In genomic region chr13:17065552-17065951, GRCm38 (mm10) we compare ENCODE assay signal across 18 mouse cellular contexts.
DNase-seq lines count a peak whose midpoint lies in the region; ATAC-seq and TF ChIP-seq lines count a peak whose summit lies in the region.
"Had no signal": no experiment of that assay in that cellular context is flagged by ENCODE, and none has a peak within 500 bp of the region (broad histone marks: within the 10 kb centered on the region; RNA-seq: fewer than 3 reads in every experiment).

No protein-coding gene starts in this region.

- no peak overlapping the region for H3K9ac ChIP-seq in ES-E14 (ENCODE audit: insufficient read depth, low read depth, low read length, poor library complexity, severe bottlenecking)
- H3K9ac ChIP-seq: embryonic facial prominence, embryonic 12.5 days; forebrain, embryonic 13.5 days; forebrain, embryonic 15.5 days; forebrain, postnatal 0 days had no signal

- peak; percentile 62 for DNase-seq in ES-CJ7 (ENCODE audit: low read depth, low spot score)
- DNase-seq in ES-E14 (ENCODE audit: low read depth, low spot score): peak; percentile 26
- peak; percentile 61 for DNase-seq in ZHBTc4 (ENCODE audit: low read depth, low spot score)
- no peak for DNase-seq in left cerebral cortex, adult 11 months (ENCODE audit: low spot score)
- DNase-seq: adrenal gland, adult 2 months; adrenal gland, postnatal 10 days; adrenal gland, postnatal 25 days; cerebellum, adult 11-12 months; cerebellum, adult 2 months; cerebellum, adult 9-10 months; cerebellum, postnatal 10 days; cerebellum, postnatal 25 days; forebrain, postnatal 0 days had no signal

- no peak overlapping the region for H3K27ac ChIP-seq in ES-E14 (ENCODE audit: insufficient read depth, low read depth, low read length, poor library complexity, severe bottlenecking)
- H3K27ac ChIP-seq: embryonic facial prominence, embryonic 10.5 days; embryonic facial prominence, embryonic 12.5 days; forebrain, embryonic 13.5 days; forebrain, embryonic 15.5 days had no signal

- H3K9me3 ChIP-seq in ES-E14 (ENCODE audit: control insufficient read depth, insufficient read depth, low read depth, low read length): no peaks in the 10 kb centered on the region
- H3K9me3 ChIP-seq: embryonic facial prominence, embryonic 10.5 days; embryonic facial prominence, embryonic 12.5 days; forebrain, embryonic 13.5 days; forebrain, embryonic 15.5 days had no signal

- no peak for ATAC-seq in monocyte, adult 5-6 weeks (replicated peaks; ENCODE audit: insufficient number of reproducible peaks, low FRiP score, low TSS enrichment, poor library complexity, severe bottlenecking)
- ATAC-seq: forebrain, embryonic 13.5 days; forebrain, embryonic 15.5 days; forebrain, postnatal 0 days had no signal

- H3K4me3 ChIP-seq in ES-E14 (ENCODE audit: insufficient read depth in 1 of 2, low read depth in 1 of 2, low read length in 2 of 2, poor library complexity in 1 of 2, severe bottlenecking in 1 of 2): no peak overlapping the region
- H3K4me3 ChIP-seq: embryonic facial prominence, embryonic 10.5 days; embryonic facial prominence, embryonic 12.5 days; forebrain, embryonic 13.5 days; forebrain, embryonic 15.5 days had no signal

- in situ Hi-C loops in ES-E14 (cut with MboI; ENCODE audit: low sequenced_read_pairs in 2 of 2, unreplicated experiment in 2 of 2): no loop called here

- no peaks in the 10 kb centered on the region for H3K36me3 ChIP-seq in ES-E14 (ENCODE audit: control insufficient read depth, insufficient read depth, low read length, poor library complexity, severe bottlenecking)
- H3K36me3 ChIP-seq: embryonic facial prominence, embryonic 10.5 days; embryonic facial prominence, embryonic 12.5 days; forebrain, embryonic 15.5 days had no signal

- H3K4me1 ChIP-seq in ES-E14 (ENCODE audit: control insufficient read depth in 2 of 2, insufficient read depth in 2 of 2, low read length in 2 of 2, poor library complexity in 1 of 2): peaks cover 0 to 2% of the 10 kb centered on the region in 2 experiments; a peak in 1 of 4 replicates
- H3K4me1 ChIP-seq: embryonic facial prominence, embryonic 10.5 days; embryonic facial prominence, embryonic 12.5 days; forebrain, embryonic 13.5 days; forebrain, embryonic 15.5 days had no signal

TF ChIP-seq in ES-E14, 5 proteins besides CTCF, POLR2A, EP300 and RAD21:
- TF ChIP-seq CHD2 (IDR thresholded peaks at IDR 0.05; ENCODE audit: low read depth, low read length) (no peak), HCFC1 (IDR thresholded peaks at IDR 0.05; ENCODE audit: borderline replicate concordance, insufficient read depth, low read length) (no peak), ZNF384 (IDR thresholded peaks at IDR 0.05; ENCODE audit: low read depth, low read length) (no peak), ZC3H11A (IDR thresholded peaks at IDR 0.05; ENCODE audit: borderline replicate concordance, low read depth, low read length) (no peak), MAFK (IDR thresholded peaks at IDR 0.05; ENCODE audit: insufficient read depth, low read depth, low read length) (no peak)
